Mouse (Mus musculus): ENCODE results near the gene 1110008P14Rik. TPM values are rescaled to one million over a fixed set of nuclear protein-coding genes. Genes with fewer than 3 reads are reported as not detected.

1110008P14Rik gene
- polyA plus RNA-seq, 1 experiment, result 102 TPM

DNA sequence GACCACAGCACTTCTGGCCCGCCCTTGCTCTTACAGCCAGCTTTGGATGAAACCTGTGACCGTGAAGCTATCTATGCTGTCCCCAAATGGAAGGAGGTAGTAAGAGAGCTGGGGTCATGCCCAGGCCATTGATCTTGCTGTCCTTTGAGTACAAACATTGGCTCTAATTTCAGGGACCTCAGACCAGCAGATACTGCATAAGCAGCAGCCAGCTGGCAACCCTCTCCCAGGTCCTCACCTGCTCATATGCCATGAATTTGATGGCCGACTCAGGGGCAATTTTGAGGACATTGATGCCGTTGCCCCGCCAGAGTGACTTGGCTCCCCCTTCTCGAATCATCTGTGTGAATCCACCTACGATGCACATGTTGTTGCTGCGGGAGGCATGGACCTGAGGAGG lies 35.7 kb upstream of the 1110008P14Rik start:
- H3K27me3 ChIP-seq (ENCODE audit: control insufficient read depth, insufficient read depth, low read length), result no peaks in the 10 kb centered on the region
- no peaks in the 10 kb centered on the region for H3K36me3 ChIP-seq (ENCODE audit: control insufficient read depth, insufficient read depth, low read length)
- H3K4me3 ChIP-seq (ENCODE audit: control insufficient read depth, low read depth, low read length), result no peak overlapping the region
- H3K4me1 ChIP-seq (ENCODE audit: control insufficient read depth, insufficient read depth, low read length), result peaks cover 3% of the 10 kb centered on the region; the same call in 1 of the 2 replicates
- TF ChIP-seq CTCF (IDR thresholded peaks at IDR 0.05; ENCODE audit: control insufficient read depth, insufficient read depth, insufficient replicate concordance, low read depth, low read length) (no peak), POLR2A (IDR thresholded peaks at IDR 0.05; ENCODE audit: control insufficient read depth, low read depth, low read length) (no peak)
- no peak overlapping the region for H3K27ac ChIP-seq (ENCODE audit: control insufficient read depth, insufficient read depth, low read depth, low read length)

DNA sequence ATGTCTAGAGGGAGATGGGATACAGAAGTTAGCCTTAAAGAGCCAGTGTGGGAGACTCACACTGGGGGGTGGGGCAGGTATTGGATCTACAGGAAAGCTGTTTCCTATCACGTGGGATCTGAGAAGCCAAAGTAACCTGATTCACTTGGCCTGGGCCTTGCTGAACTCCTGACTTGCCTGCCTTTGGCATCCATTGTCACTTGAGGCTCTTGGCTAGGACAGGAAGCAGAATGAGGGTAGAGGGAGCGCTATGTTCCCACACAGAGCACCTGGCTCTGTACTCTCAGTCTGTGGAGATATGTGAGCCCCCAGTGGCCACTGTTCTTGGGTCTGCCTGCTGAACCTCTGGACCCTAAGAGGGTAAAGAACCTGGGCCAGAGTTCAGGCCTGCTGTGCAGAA lies 34.8 kb upstream of the 1110008P14Rik start:
- Histone ChIP-seq H3K27ac (ENCODE audit: control insufficient read depth, insufficient read depth, low read depth, low read length) (no peak overlapping the region), H3K4me3 (ENCODE audit: control insufficient read depth, low read depth, low read length) (no peak overlapping the region), H3K36me3 (ENCODE audit: control insufficient read depth, insufficient read depth, low read length) (no peaks in the 10 kb centered on the region), H3K4me1 (ENCODE audit: control insufficient read depth, insufficient read depth, low read length) (peaks cover 3% of the 10 kb centered on the region; the same call in 1 of the 2 replicates), H3K27me3 (ENCODE audit: control insufficient read depth, insufficient read depth, low read length) (no peaks in the 10 kb centered on the region)
- TF ChIP-seq POLR2A (IDR thresholded peaks at IDR 0.05; ENCODE audit: control insufficient read depth, low read depth, low read length) (no peak), CTCF (IDR thresholded peaks at IDR 0.05; ENCODE audit: control insufficient read depth, insufficient read depth, insufficient replicate concordance, low read depth, low read length) (no peak)

DNA sequence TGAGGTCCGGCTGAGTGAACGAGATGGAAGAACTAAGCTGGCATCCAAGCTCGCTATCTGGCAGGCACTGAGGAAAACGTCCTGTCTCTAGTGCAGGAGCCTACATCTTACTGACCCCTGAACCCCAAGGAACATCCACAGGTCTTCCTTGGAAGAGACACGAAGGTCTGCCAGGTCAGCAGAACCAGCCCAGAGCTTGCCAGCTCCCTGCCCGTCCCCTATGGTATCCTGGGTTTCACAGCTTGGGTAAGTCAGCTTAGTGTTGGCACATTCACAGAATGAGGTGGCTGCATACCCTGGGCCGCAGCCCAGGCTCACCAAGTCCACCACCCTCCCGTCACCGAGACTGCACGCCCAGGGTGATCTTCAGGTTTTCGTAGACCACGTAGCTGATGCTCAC lies 34.1 kb upstream of the 1110008P14Rik start:
- no peaks in the 10 kb centered on the region for H3K27me3 ChIP-seq (ENCODE audit: control insufficient read depth, insufficient read depth, low read length)
- H3K4me3 ChIP-seq (ENCODE audit: control insufficient read depth, low read depth, low read length), result no peak overlapping the region
- no peaks in the 10 kb centered on the region for H3K36me3 ChIP-seq (ENCODE audit: control insufficient read depth, insufficient read depth, low read length)
- no peak for TF ChIP-seq POLR2A (IDR thresholded peaks at IDR 0.05; ENCODE audit: control insufficient read depth, low read depth, low read length)
- no peak for TF ChIP-seq CTCF (IDR thresholded peaks at IDR 0.05; ENCODE audit: control insufficient read depth, insufficient read depth, insufficient replicate concordance, low read depth, low read length)
- no peak overlapping the region for H3K27ac ChIP-seq (ENCODE audit: control insufficient read depth, insufficient read depth, low read depth, low read length)
- H3K4me1 ChIP-seq (ENCODE audit: control insufficient read depth, insufficient read depth, low read length), result peaks cover 3% of the 10 kb centered on the region; the same call in 1 of the 2 replicates

DNA sequence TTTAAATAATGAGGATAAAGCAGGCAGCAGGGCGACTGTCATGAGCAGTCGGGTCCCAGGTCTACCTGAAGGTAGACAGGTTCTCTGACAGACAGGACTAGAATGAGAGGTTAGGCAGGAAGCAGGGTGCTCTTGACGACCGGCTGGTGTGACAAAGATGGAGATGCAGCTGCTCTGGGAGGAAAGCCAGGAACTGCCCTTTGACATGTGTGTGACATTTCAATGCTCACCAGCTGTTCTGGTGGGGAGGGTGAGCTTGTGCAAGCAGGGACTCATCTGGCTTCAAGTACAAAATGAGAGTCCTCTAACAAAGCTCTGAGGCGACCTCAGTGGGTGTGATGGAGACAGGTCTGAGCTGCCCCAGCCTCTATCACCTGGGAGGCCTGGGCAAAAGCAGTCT lies 32.2 kb upstream of the 1110008P14Rik start:
- H3K27me3 ChIP-seq (ENCODE audit: control insufficient read depth, insufficient read depth, low read length), result no peaks in the 10 kb centered on the region
- no peak overlapping the region for H3K27ac ChIP-seq (ENCODE audit: control insufficient read depth, insufficient read depth, low read depth, low read length)
- TF ChIP-seq POLR2A (IDR thresholded peaks at IDR 0.05; ENCODE audit: control insufficient read depth, low read depth, low read length) (no peak), CTCF (IDR thresholded peaks at IDR 0.05; ENCODE audit: control insufficient read depth, insufficient read depth, insufficient replicate concordance, low read depth, low read length) (no peak)
- H3K36me3 ChIP-seq (ENCODE audit: control insufficient read depth, insufficient read depth, low read length), result no peaks in the 10 kb centered on the region
- no peak overlapping the region for H3K4me3 ChIP-seq (ENCODE audit: control insufficient read depth, low read depth, low read length)
- no peaks in the 10 kb centered on the region for H3K4me1 ChIP-seq (ENCODE audit: control insufficient read depth, insufficient read depth, low read length)

DNA sequence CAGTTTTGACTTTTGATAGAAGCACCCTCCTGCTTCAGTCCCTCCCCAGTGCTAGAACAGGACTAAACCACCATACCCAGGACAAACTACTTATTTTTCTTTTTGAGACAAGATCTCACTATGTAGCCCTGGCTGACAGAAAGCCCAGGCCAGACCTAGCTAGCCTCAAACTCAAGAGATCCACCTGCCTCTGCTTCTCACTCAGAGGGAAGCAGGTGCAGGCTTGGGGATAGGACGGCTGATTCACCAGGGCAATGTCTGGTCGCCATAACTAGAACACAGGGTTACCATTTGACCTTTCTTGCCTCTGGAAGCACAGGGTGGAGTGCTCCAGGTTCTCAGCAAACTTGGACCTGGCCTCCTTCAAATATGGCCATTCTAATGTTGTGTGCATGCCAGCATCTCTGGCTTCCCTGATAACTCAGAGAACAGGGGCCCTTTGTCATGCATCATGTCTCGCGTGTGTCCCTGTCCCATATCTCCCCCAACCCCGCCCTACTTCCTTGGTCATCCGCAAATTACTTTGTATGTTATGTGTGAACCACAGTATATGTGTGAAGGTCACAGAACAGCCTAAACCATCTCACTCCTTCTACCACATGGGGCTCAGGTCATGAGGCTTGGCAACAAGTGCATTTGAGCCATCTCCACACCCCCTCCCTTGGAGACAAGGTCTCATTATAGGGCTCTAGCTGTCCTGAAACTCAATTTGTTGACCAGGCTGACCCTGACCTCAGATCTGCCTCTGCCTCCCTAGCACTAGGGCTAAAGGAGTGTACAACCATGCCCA lies 31.2 kb upstream of the 1110008P14Rik start:
- TF ChIP-seq CTCF (IDR thresholded peaks at IDR 0.05; ENCODE audit: control insufficient read depth, insufficient read depth, insufficient replicate concordance, low read depth, low read length) (no peak), POLR2A (IDR thresholded peaks at IDR 0.05; ENCODE audit: control insufficient read depth, low read depth, low read length) (no peak)
- no peaks in the 10 kb centered on the region for H3K27me3 ChIP-seq (ENCODE audit: control insufficient read depth, insufficient read depth, low read length)
- no peaks in the 10 kb centered on the region for H3K4me1 ChIP-seq (ENCODE audit: control insufficient read depth, insufficient read depth, low read length)
- H3K4me3 ChIP-seq (ENCODE audit: control insufficient read depth, low read depth, low read length), result no peak overlapping the region
- H3K27ac ChIP-seq (ENCODE audit: control insufficient read depth, insufficient read depth, low read depth, low read length), result no peak overlapping the region
- no peaks in the 10 kb centered on the region for H3K36me3 ChIP-seq (ENCODE audit: control insufficient read depth, insufficient read depth, low read length)

DNA sequence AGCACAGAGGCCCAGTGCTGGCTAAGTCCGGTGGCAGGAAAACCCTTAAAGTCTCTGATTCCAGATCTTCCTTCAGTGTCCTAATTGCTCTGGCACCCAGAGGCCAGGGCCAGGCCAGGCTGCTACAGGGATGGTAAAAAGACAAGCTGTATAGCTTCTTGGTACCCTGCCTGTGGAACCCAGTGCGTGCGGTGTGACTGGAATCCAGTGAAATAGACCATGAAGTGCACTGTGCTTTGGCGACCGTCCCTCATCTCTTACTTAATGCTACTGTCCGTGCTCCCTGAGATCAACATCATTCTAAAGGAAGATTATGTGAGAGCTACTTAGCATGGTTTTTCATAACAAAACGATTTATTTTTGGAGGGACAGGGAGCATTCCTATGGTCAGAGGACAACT lies 29.7 kb upstream of the 1110008P14Rik start:
- TF ChIP-seq POLR2A (IDR thresholded peaks at IDR 0.05; ENCODE audit: control insufficient read depth, low read depth, low read length) (no peak), CTCF (IDR thresholded peaks at IDR 0.05; ENCODE audit: control insufficient read depth, insufficient read depth, insufficient replicate concordance, low read depth, low read length) (no peak)
- Histone ChIP-seq H3K4me1 (ENCODE audit: control insufficient read depth, insufficient read depth, low read length) (no peaks in the 10 kb centered on the region), H3K36me3 (ENCODE audit: control insufficient read depth, insufficient read depth, low read length) (no peaks in the 10 kb centered on the region), H3K27me3 (ENCODE audit: control insufficient read depth, insufficient read depth, low read length) (no peaks in the 10 kb centered on the region), H3K4me3 (ENCODE audit: control insufficient read depth, low read depth, low read length) (no peak overlapping the region), H3K27ac (ENCODE audit: control insufficient read depth, insufficient read depth, low read depth, low read length) (no peak overlapping the region)

DNA sequence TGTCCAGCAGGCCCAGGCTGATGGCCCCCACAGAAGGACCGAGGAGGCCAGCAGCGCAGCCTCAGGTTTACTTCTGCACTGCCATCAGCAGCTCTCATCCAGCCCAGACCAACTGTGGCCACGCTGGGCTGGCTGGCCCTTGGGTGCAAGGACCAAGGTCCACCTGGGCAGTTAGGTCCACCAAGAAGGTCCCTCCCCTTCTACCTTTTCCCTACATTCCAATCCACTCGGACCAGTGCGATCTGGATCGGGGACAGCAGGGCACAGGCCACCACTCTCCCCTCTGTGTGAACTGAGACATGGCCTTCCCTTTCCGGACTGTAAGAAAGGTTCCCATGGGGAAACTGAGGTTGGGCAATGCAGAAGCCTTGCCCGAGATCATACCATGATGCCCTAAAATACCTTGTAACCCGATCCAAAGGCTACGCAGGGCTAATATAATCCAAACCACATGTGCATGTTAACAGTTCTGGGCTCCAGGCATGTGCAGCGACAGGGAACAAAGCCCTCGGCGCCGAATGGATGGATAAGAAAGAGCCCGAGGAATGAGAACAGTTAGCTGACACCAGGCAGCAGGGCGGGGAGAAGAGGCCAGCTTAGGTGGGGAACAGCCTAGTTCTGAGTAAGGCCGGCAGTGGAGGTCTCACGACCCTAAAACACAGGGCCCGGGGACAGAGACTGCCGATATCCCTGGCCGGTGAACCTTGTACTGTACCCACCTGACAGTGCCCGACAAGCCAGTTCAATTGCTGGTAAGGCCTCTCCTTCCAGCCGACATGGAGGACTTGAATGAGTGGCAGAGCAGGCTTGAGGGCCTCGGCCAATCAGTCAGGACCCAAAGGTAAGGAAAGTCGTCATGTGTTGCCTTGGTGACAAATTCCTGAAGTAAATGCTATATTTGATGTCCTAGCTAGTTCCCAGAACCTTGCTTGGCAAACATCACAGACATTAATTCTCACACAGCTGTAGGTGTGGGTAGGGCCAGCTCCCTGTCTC lies 27.0 kb upstream of the 1110008P14Rik start:
- Histone ChIP-seq H3K4me3 (ENCODE audit: control insufficient read depth, low read depth, low read length) (no peak overlapping the region), H3K4me1 (ENCODE audit: control insufficient read depth, insufficient read depth, low read length) (no peaks in the 10 kb centered on the region), H3K36me3 (ENCODE audit: control insufficient read depth, insufficient read depth, low read length) (no peaks in the 10 kb centered on the region), H3K27ac (ENCODE audit: control insufficient read depth, insufficient read depth, low read depth, low read length) (no peak overlapping the region), H3K27me3 (ENCODE audit: control insufficient read depth, insufficient read depth, low read length) (no peaks in the 10 kb centered on the region)
- no peak for TF ChIP-seq POLR2A (IDR thresholded peaks at IDR 0.05; ENCODE audit: control insufficient read depth, low read depth, low read length)
- TF ChIP-seq CTCF (IDR thresholded peaks at IDR 0.05; ENCODE audit: control insufficient read depth, insufficient read depth, insufficient replicate concordance, low read depth, low read length), result no peak
